In genomic region chr10:79983205-79983604, GRCm38 (mm10) we compare ENCODE assay signal across 8 mouse cellular contexts. TPM values are rescaled to one million over a fixed set of nuclear protein-coding genes. Genes with fewer than 3 reads are reported as not detected.
DNase-seq lines count a peak whose midpoint lies in the region; ATAC-seq and TF ChIP-seq lines count a peak whose summit lies in the region.

No protein-coding gene starts in this region.

- H3K27ac ChIP-seq in heart, embryonic 11.5 days (ENCODE audit: low read depth, low read length), result no peak overlapping the region; the same call in 1 of the 2 replicates
- H3K27ac ChIP-seq in forebrain, embryonic 16.5 days (ENCODE audit: low read length), result no peak overlapping the region
- H3K27ac ChIP-seq in liver, embryonic 16.5 days (ENCODE audit: low read length), result peak overlapping the region; percentile 99

- peaks cover 47% of the 10 kb centered on the region for H3K4me1 ChIP-seq in heart, embryonic 11.5 days (ENCODE audit: control insufficient read depth, insufficient read depth, low read length)
- peaks cover 80% of the 10 kb centered on the region for H3K4me1 ChIP-seq in E14TG2a.4 (replicated peaks; ENCODE audit: low read depth, low read length)
- H3K4me1 ChIP-seq in forebrain, embryonic 16.5 days (replicated peaks; ENCODE audit: control insufficient read depth, insufficient read depth, low read length), result peaks cover 36% of the 10 kb centered on the region
- peaks cover 41% of the 10 kb centered on the region for H3K4me1 ChIP-seq in liver, embryonic 16.5 days (ENCODE audit: control insufficient read depth, low read depth, low read length)

- peak overlapping the region; percentile 91 for H3K9ac ChIP-seq in heart, embryonic 11.5 days (ENCODE audit: low read depth, low read length)
- H3K9ac ChIP-seq in forebrain, embryonic 16.5 days (replicated peaks; ENCODE audit: low read depth, low read length), result peak overlapping the region; percentile 89
- H3K9ac ChIP-seq in liver, embryonic 16.5 days (ENCODE audit: low read depth, low read length), result peak overlapping the region; percentile 92

- 70% methylated on average over 5 of the region's 5 CpGs for WGBS in heart, embryonic 11.5 days (ENCODE audit: insufficient replicate concordance)
- 76% methylated on average over 5 of the region's 5 CpGs for WGBS in forebrain, embryonic 16.5 days
- 66% methylated on average over 5 of the region's 5 CpGs for WGBS in liver, embryonic 16.5 days (ENCODE audit: insufficient replicate concordance)

- H3K36me3 ChIP-seq in heart, embryonic 11.5 days (ENCODE audit: control insufficient read depth, insufficient read depth, low read length), result peaks cover 12% of the 10 kb centered on the region
- peaks cover 47% of the 10 kb centered on the region for H3K36me3 ChIP-seq in E14TG2a.4 (ENCODE audit: insufficient read depth, low read length)
- peaks cover 8% of the 10 kb centered on the region for H3K36me3 ChIP-seq in forebrain, embryonic 16.5 days (ENCODE audit: control insufficient read depth, insufficient read depth)
- peaks cover 11% of the 10 kb centered on the region for H3K36me3 ChIP-seq in liver, embryonic 16.5 days (ENCODE audit: control insufficient read depth, insufficient read depth)

- no peaks in the 10 kb centered on the region for H3K9me3 ChIP-seq in heart, embryonic 11.5 days (replicated peaks; ENCODE audit: control insufficient read depth, low read length)
- H3K9me3 ChIP-seq in E14TG2a.4 (ENCODE audit: low read length), result no peaks in the 10 kb centered on the region
- H3K9me3 ChIP-seq in forebrain, embryonic 16.5 days (ENCODE audit: control insufficient read depth, low read length), result no peaks in the 10 kb centered on the region
- peaks cover 4% of the 10 kb centered on the region; the same call in 1 of the 2 replicates for H3K9me3 ChIP-seq in liver, embryonic 16.5 days (replicated peaks; ENCODE audit: control insufficient read depth, low read length)

- intact Hi-C loops in heart, postnatal 36 days (cut with DNase I), result no loop called here

- no peak for DNase-seq in heart, postnatal 36 days
- DNase-seq in embryo, embryonic 10.5 days (ENCODE audit: low spot score), result no peak
- DNase-seq in spleen, postnatal 4 days (ENCODE audit: low spot score in 2 of 2), result no peak
- no peak for DNase-seq in spleen, postnatal 36 days (ENCODE audit: low spot score in 2 of 2)

- H3K4me3 ChIP-seq in heart, embryonic 11.5 days (ENCODE audit: low read depth, low read length), result peak overlapping the region; percentile 79
- peak overlapping the region; percentile 86 for H3K4me3 ChIP-seq in E14TG2a.4 (replicated peaks; ENCODE audit: low read length)
- H3K4me3 ChIP-seq in forebrain, embryonic 16.5 days (replicated peaks; ENCODE audit: low read length), result peak overlapping the region; percentile 83
- H3K4me3 ChIP-seq in liver, embryonic 16.5 days (ENCODE audit: low read depth, low read length), result peak overlapping the region; percentile 87

- ATAC-seq in heart, embryonic 11.5 days (replicated peaks; ENCODE audit: insufficient number of reproducible peaks, low FRiP score, low TSS enrichment), result no peak
- no peak for ATAC-seq in forebrain, embryonic 16.5 days
- ATAC-seq in liver, embryonic 16.5 days (ENCODE audit: low read depth), result no peak

- no peaks in the 10 kb centered on the region for H3K27me3 ChIP-seq in heart, embryonic 11.5 days (ENCODE audit: control insufficient read depth, insufficient read depth, low read length)
- peaks cover 3% of the 10 kb centered on the region; the same call in 1 of the 2 replicates for H3K27me3 ChIP-seq in E14TG2a.4 (ENCODE audit: insufficient read depth, low read length)
- peaks cover 13% of the 10 kb centered on the region for H3K27me3 ChIP-seq in forebrain, embryonic 16.5 days (replicated peaks; ENCODE audit: control insufficient read depth, insufficient read depth, low read length)
- peaks cover 9% of the 10 kb centered on the region for H3K27me3 ChIP-seq in liver, embryonic 16.5 days (ENCODE audit: control insufficient read depth, insufficient read depth, low read depth, low read length)

- peak overlapping the region; percentile 98 for H3K4me2 ChIP-seq in heart, embryonic 11.5 days
- H3K4me2 ChIP-seq in forebrain, embryonic 16.5 days (ENCODE audit: low read length), result peak overlapping the region; percentile 99
- peak overlapping the region; percentile 96 for H3K4me2 ChIP-seq in liver, embryonic 16.5 days (ENCODE audit: low read depth, low read length)

- no peak for TF ChIP-seq CTCF in E14TG2a.4 (conservative IDR thresholded peaks at IDR 0.05; ENCODE audit: low read length)

RNA-seq across cellular contexts. Expression of gene Tmem259, which starts 0.9 kb away (rescaled TPM):
- polyA plus RNA-seq in heart, embryonic 11.5 days (2014; fragmentation: Nextera tagmentation; extraction: Ambion mirVana), result 12.8 and 15.6 TPM in 2 replicates
- 100 to 1,000 TPM; 107 to 120 TPM for total RNA-seq in heart, postnatal 36 days (2021)
- polyA plus RNA-seq in forebrain, embryonic 16.5 days (2015; fragmentation: Nextera tagmentation; extraction: Ambion mirVana), result 12.3 and 12.8 TPM in 2 replicates
- 3.0 and 4.8 TPM in 2 replicates for polyA plus RNA-seq in liver, embryonic 16.5 days (2015; fragmentation: Nextera tagmentation; extraction: Ambion mirVana)

RNA-seq across cellular contexts. Expression of gene Cnn2, which starts 5.2 kb away (rescaled TPM):
- 405 and 420 TPM in 2 replicates for polyA plus RNA-seq in heart, embryonic 11.5 days (2014; fragmentation: Nextera tagmentation; extraction: Ambion mirVana)
- 10 to 100 TPM; 29.9 to 30.6 TPM for total RNA-seq in heart, postnatal 36 days (2021)
- 30.5 and 31.3 TPM in 2 replicates for polyA plus RNA-seq in forebrain, embryonic 16.5 days (2015; fragmentation: Nextera tagmentation; extraction: Ambion mirVana)
- polyA plus RNA-seq in liver, embryonic 16.5 days (2015; fragmentation: Nextera tagmentation; extraction: Ambion mirVana), result 42.5 and 44.9 TPM in 2 replicates

RNA-seq across cellular contexts. Expression of gene Grin3b, which starts 12.7 kb away (rescaled TPM):
- 0.19 and 0.20 TPM in 2 replicates for polyA plus RNA-seq in heart, embryonic 11.5 days (2014; fragmentation: Nextera tagmentation; extraction: Ambion mirVana)
- total RNA-seq in heart, postnatal 36 days (2021), result under 1 TPM; 0.27 to 0.28 TPM
- polyA plus RNA-seq in forebrain, embryonic 16.5 days (2015; fragmentation: Nextera tagmentation; extraction: Ambion mirVana), result 0.29 and 0.60 TPM in 2 replicates
- polyA plus RNA-seq in liver, embryonic 16.5 days (2015; fragmentation: Nextera tagmentation; extraction: Ambion mirVana), result 0.08 TPM in 1 of 2 replicates, not detected in the other

RNA-seq across cellular contexts. Expression of gene Abca7, which starts 13.1 kb away (rescaled TPM):
- polyA plus RNA-seq in heart, embryonic 11.5 days (2014; fragmentation: Nextera tagmentation; extraction: Ambion mirVana), result 2.1 and 2.8 TPM in 2 replicates
- total RNA-seq in heart, postnatal 36 days (2021), result 1 to 10 TPM; 7.7 to 7.9 TPM
- 3.9 and 4.7 TPM in 2 replicates for polyA plus RNA-seq in forebrain, embryonic 16.5 days (2015; fragmentation: Nextera tagmentation; extraction: Ambion mirVana)
- polyA plus RNA-seq in liver, embryonic 16.5 days (2015; fragmentation: Nextera tagmentation; extraction: Ambion mirVana), result 8.6 and 9.0 TPM in 2 replicates

RNA-seq across cellular contexts. Expression of gene Wdr18, which starts 23.3 kb away (rescaled TPM):
- polyA plus RNA-seq in heart, embryonic 11.5 days (2014; fragmentation: Nextera tagmentation; extraction: Ambion mirVana), result 89.8 and 97.6 TPM in 2 replicates
- total RNA-seq in heart, postnatal 36 days (2021), result 10 to 100 TPM; 25.6 to 28.8 TPM
- polyA plus RNA-seq in forebrain, embryonic 16.5 days (2015; fragmentation: Nextera tagmentation; extraction: Ambion mirVana), result 81.8 and 97.7 TPM in 2 replicates
- 42.2 and 44.7 TPM in 2 replicates for polyA plus RNA-seq in liver, embryonic 16.5 days (2015; fragmentation: Nextera tagmentation; extraction: Ambion mirVana)
